Mouse (Mus musculus) left cerebral cortex, postnatal 25 days (tissue): Measurements from ENCODE around the gene Hs1bp3. TPM values are rescaled to one million over a fixed set of nuclear protein-coding genes. Genes with fewer than 3 reads are reported as not detected.

Experiments
- DNase-seq, 2 experiments: peaks; one replicate each; pipeline ENCODE4 v3.0.0; 2022; ENCODE audit warnings: low spot score in 2 of 2, mixed read lengths in 1 of 2
- intact Hi-C: fragments of 180-260 bp; cut with DNase I; formaldehyde crosslinking; loops from one replicate; pipeline ENCODE4 v1.15.1; 2025
- total RNA-seq, 2 experiments: library from RNA; stranded (reverse); gene quantifications; 2 replicates each; pipeline ENCODE4 v1.2.3; 2021

Gene Hs1bp3
- total RNA-seq, 2 experiments from 2014 or later = 14.3 to 15.6 TPM

GRCm38 (mm10) chr12:8331489-8332173 is 18.4 kb downstream of the Hs1bp3 start:
- intact Hi-C loops = no loop called here
- no peak for DNase-seq

GRCm38 (mm10) chr12:8332174-8332542 is 18.9 kb downstream of the Hs1bp3 start:
- DNase-seq = no peak
- intact Hi-C loops = no loop called here

DNA sequence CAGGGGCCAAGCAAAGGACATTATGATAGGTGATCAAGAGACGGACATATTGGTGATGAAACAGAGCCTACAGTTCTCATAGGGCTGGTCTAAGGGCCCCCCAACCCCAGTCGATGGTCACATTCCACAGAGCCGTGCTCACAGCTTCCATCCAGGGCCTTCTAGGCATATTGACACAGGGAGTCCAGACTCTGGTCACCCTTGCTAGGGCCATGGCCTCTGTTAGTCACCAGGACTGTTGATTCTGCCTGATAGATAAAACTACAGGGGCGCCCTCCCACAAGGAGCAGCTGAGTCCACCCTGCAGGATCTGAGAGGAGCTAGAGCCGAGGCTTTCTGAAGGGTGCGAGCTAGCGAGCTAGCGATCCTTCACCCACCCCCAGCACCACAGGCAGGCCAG is 20.4 kb downstream of the Hs1bp3 start:
- DNase-seq = no peak
- intact Hi-C loops = no loop called here

DNA sequence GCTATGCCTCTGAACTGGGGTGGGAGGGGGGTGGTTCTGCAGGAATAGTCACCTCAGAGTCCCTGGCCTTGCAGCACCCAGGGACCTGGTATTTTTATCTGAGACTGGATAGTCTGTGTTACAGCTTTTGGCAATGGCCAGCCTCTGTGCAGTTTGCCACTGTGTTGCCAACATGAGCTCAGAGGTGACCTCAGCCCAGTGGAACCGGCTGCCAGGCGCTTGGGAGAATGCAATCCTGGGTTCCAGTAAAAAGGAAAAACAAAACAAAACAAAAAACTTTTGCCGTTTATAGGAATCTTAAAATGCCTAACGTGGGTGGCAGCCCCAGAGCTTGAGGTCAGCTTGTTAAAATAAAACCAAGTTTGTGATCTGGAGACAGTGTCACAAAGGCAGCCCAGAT is 21.0 kb downstream of the Hs1bp3 start:
- intact Hi-C loops = no loop called here
- no peak for DNase-seq

DNA sequence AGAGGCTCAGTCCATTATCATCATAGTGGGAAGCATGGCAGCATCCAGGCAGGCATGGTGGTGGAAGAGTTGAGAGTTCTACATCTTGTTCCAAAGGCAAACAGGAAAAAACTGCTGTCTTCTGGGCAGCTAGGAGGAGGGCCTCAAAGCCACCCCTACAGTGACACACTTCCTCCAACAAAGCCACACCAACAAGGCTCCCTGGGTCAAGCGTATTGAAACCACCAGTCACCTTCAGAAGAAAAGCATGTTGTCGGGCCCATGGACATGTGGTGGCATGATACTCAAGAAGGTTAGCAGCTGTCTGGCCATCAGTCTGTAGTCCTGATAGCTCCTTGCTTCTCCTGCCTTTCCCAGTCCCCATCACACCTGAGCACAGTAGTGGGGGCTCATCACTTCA is 22.3 kb downstream of the Hs1bp3 start:
- no peak for DNase-seq
- intact Hi-C loops = no loop called here

DNA sequence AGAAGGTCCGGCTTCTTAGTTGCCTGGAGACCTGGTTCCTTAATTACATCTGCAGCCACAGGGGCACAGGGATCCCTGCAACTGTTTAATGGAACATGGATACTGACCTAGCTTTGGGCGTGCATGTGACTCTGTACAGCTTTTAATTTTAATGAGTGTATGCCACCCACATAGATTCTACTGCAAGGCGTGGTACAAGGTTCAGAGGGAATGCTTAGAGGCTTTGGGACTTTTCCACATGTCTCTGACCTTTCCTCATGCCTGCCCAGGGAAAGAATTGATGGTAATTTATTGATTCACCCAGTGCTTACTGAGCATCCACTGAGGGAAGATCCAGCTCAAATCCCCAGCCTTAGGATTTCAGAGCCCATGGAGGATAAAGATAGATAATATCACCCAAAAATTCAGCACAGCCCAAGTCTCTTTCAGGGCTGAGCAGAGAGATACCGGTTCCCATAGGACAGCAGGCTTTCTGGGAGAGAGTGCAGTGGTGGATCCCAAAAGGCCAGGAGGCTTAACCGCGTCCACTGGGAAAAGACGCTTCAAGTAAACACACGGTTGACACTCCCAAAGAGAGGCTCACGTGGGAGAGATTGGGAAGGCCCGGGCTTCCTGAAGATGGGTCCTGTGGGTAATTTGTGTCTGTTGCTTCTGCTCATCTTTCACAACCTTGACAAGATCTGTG is 23.5 kb downstream of the Hs1bp3 start:
- intact Hi-C loops = no loop called here
- DNase-seq = no peak

- intact Hi-C loops = no loop called here
- no peak for DNase-seq
These were observed 24.2 kb downstream of the Hs1bp3 start for GRCm38 (mm10) chr12:8337286-8338060.

DNA sequence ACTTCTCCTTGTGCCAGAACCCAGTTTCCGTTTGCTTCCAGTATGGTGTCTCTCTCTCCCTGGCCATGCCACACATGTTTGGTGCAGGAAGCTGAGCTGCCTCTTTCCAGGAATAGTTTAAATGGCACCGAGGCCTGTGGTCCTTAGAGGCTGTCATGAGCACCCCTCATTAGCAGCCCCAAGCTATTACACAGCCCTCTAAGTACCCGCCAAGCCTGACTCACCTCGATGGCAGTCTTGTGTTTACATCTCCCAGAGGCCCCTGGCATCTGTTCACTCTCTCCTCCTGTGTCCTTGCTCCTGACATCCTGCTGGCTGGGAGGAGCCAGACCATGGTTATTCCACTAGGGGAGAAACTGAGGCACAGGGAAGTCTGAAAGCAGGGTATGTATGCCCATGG is 25.3 kb downstream of the Hs1bp3 start:
- intact Hi-C loops = no loop called here
- no peak for DNase-seq

DNA sequence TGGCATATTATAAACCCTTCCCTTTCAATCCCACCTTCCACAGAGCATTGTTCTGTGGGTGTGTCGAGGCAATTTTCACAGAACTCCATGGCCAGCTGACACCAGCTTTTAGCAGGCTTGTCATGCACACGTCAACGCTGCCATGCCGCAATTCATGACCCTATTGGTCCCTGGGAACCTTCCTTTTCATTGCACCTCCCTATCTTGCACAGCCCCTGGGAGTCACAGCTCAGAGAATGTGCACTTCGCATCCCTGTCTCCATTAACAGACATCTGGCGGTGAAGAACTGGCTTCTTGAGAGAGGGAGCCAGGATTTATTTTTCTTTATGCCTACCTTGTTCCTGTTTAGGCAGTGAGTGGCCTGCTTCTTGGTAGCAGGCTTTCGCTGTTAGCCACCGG is 25.7 kb downstream of the Hs1bp3 start:
- intact Hi-C loops = no loop called here
- no peak for DNase-seq

GRCm38 (mm10) chr12:8339591-8340319 is 26.5 kb downstream of the Hs1bp3 start:
- intact Hi-C loops = no loop called here
- no peak for DNase-seq

GRCm38 (mm10) chr12:8341008-8341407 is 27.8 kb downstream of the Hs1bp3 start:
- no peak for DNase-seq
- intact Hi-C loops = no loop called here

GRCm38 (mm10) chr12:8343381-8343780 is 30.1 kb downstream of the Hs1bp3 start:
- intact Hi-C loops = no loop called here
- DNase-seq = no peak

- intact Hi-C loops = loop anchor here (1.0 to 5.0 kb wide), 4 partner anchors 107 to 154 kb away; no protein-coding TSS in a partner anchor
- peak; percentile 77 to 94 for DNase-seq
These were observed 31.7 kb downstream of the Hs1bp3 start for GRCm38 (mm10) chr12:8344897-8345296.

DNA sequence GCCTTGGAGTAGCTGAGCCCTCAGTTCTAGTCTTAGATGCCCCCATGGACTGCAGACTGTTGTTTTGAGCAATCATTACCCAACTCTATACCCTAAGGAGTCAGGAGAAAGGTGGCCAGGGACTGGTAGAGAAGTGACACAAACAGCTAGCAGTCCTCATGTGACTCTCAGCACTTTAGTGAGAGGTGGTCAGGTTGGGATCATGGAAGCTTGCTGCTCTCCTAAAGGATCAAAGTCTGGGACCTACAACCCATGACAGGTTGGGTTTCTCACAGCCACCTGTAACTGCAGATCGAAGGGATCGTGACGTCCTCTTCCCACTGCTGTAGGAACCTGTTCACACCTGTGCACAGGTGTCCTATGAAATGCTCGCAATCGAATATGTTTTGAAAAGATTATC is 32.3 kb downstream of the Hs1bp3 start:
- no peak for DNase-seq

DNA sequence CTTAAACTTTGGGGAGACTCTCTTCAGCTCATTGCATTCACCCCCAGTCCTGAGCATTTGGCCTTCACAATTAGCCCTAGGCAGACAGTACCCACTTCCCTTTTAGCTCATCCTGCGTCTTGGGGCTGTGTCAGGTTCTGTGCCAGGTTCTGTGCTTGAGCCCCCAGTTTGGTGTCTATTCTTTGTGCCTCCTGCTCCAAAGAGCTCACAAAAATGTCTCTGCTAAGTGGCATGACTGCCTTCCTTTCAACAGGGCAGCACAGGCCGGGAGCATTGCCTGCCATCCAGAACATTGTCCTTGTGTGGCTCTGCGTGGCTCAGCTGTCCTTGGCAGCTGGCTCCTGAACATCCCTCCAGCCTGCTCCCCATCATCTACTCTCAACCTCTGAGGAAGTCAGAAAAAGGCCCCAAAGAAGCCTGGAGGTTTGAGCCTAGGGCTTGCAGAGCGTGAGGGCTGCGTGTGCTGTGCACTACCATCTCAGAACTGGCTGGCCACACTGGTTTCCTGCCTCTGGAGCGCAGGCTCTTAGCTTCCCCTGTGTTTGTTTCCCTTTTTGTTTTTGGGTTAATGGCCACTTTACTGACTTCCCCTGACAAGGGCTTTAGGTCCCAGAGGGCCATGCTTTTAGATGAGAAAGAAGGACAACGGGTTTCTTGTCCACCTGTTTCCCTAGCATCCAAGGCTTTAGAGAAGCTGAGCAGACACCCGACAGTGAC is 34.7 kb downstream of the Hs1bp3 start:
- DNase-seq = no peak
- intact Hi-C loops = loop anchor here (5.0 kb wide), 1 partner anchor 104 kb away; no protein-coding TSS in a partner anchor

More for the DNA sequence above, 32.3 kb downstream of the Hs1bp3 start:
- intact Hi-C loops = loop anchor here (1.0 to 5.0 kb wide), 4 partner anchors 107 to 153 kb away; no protein-coding TSS in a partner anchor

DNA sequence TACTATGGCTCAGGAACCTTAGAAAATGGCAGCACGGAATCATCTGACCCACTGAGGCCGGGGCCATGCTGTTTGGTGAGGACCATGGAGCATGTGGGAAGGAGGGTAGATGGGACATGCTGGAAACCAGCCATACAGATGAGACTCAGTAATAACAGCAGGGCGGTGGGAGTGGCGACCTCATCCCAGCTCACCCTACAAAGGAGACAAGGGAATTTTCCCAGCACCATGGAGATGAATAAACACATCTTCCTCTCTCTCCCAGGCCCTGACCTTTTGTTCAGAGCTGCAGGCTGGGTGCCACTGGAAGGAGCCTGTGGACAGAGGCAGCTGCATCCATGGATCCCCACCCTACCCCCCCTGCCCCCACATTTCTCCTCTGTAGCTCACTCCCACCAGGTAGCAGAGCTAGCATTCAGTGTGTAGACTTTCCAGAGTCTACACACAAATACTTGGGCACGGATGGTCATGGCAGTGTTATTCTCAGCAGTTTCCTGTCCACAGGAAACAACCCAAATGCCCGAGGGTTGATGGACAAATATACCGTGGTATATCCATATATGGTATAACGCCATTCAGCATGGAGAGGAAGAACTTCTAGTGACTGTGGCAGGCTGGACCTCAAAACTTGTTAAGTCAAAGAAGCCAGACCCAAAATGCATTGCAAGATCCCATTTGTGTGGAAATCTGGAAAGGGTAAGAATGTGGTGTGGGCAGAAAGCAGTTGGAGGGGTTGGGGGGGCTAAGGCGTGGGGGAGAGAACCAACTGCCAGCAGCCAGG is 35.7 kb downstream of the Hs1bp3 start:
- DNase-seq = no peak
- intact Hi-C loops = loop anchor here (5.0 kb wide), 1 partner anchor 103 kb away; no protein-coding TSS in a partner anchor

DNA sequence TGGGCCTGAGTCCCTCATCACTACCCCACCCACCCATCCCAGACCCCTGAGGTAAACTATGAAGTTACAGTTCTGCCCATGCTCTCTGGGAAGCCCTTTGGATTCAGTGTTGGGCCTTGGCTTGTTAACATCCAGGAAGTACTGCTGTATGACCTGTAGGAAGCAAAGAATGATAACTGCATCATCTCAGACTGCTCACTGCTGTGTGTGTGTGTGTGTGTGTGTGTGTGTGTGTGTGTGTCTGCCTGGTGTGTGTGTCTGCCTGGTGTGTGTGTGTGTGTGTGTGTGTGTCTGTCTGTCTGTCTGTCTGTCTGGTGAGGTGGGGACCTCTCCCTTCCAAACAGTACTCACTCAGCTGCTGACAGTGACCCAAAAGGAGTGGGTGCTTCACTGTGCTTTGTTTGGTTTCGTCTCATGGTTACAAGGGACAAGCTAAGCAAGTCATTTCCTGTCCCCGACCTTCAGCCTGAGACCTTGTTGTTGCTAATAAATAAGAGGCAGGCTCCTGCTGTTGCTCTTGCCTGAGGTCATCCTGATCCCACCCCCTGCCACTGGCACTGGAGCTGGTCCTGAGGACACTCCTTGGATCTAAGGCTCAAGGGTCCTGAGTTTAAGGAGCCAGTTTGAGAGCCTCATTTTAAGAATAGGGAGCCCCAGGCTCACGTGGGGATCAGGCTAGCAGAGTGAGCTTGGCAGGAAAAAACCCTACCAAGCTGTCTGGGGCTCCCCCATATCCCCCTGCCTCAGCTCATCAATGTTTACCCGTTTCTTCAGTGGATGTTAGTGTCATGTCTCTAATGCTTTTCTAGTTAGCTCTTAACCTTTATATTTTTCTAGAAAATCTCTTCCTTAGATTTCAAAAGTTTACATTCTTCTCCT is 38.0 kb downstream of the Hs1bp3 start:
- intact Hi-C loops = no loop called here
- DNase-seq = no peak

DNA sequence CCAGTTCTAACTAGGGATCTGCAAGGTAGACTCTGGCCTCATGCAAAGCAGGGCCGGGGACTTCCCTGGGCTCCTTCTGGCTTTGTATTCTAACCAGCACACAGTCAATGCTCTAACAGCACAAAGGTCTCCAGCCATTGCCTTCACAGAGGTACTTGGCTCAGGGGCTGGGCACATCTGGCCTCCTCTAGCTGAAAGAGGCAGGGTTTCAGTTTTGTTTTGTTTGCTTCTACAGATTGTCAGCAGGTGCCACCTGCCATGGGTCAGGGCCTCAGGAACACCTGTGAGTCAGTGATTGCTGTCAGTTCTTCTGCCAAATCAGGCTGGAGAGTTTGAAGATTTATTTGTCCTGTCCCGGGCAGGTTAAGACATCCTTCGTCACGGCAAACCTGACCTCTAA is 39.8 kb downstream of the Hs1bp3 start:
- no peak for DNase-seq
- intact Hi-C loops = no loop called here
